Mouse (Mus musculus) C2C12 (cell line): ENCODE measurements around the gene Lrp1.

Source experiments
- CTCF ChIP-seq: IDR thresholded peaks from one replicate; pipeline ENCODE4 v1.5.1; 2011; ENCODE audit not compliant: control insufficient read depth, insufficient read depth, insufficient read length
- MAX ChIP-seq: IDR thresholded peaks from one replicate; pipeline ENCODE4 v1.6.1; 2011; ENCODE audit warnings: mild to moderate bottlenecking, control low read depth

DNA sequence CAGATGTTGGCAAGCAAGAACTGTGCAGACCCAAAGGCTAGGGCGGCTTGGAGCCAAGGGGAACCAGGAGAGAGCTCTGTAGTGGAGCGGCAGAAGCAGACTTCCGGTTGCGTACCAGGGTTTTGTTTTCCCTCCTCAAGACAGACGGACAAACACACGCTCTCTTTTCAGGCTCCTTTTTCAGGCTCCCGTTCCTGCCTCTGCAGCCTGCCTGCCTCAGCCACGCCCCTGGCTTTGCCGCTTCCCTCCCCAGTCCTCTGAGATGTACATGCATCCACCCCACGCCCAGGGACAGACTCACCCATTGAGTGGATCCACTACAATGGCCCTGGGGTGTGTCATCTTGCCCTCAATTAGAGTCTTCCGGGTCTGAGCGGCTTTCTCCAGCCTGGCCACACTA lies 30.7 kb downstream of the Lrp1 start:
- no peak for TF ChIP-seq CTCF
- TF ChIP-seq MAX, result no peak
